Mouse (Mus musculus) heart, adult 11 months (tissue): ENCODE measurements at regions not wholly inside any gene's neighbourhood (a gene's known extent, or its start where the extent isn't known, plus 50 kb on each side); places are given as distances from the start of the nearest gene placed in this dataset.

Experiments
- DNase-seq: peaks from one replicate; pipeline ENCODE4 v3.0.0; 2022

GRCm38 (mm10) chr10:19066821-19067350 is 51.4 kb upstream of the Tnfaip3 start:
- DNase-seq, result no peak
